Mouse (Mus musculus) embryonic facial prominence, embryonic 15.5 days (tissue): ENCODE data around the gene Cbll1. TPM values are rescaled to one million over a fixed set of nuclear protein-coding genes. Genes with fewer than 3 reads are reported as not detected.
A peak's percentile ranks its signal among the peaks of the same experiment; 100 is the strongest.
"Not testable (repeated sequence)": the region's sequence is repeated elsewhere in the genome, so short reads cannot be mapped to it uniquely, and the experiment has no call there.

Experiments used
- ATAC-seq: fragments of 200-750 bp; cut with Nextera tagmentation; 2 replicates; pipeline ENCODE4 v1.8.0; 2017; ENCODE audit warnings: low read depth, moderate TSS enrichment; ENCODE audit not compliant: insufficient number of reproducible peaks, low FRiP score, low TSS enrichment
- H3K27ac ChIP-seq: fragments of 300-500 bp; sonication (generic); replicated peaks from 2 replicates; pipeline ENCODE4 v1.5.1; 2015; ENCODE audit warnings: mild to moderate bottlenecking, inconsistent platforms
- H3K27me3 ChIP-seq: fragments of 300-500 bp; sonication (generic); 2 replicates; pipeline ENCODE4 v1.6.1; 2015; ENCODE audit warnings: inconsistent platforms
- H3K36me3 ChIP-seq: fragments of 300-500 bp; sonication (generic); 2 replicates; pipeline ENCODE4 v1.6.1; 2015; ENCODE audit warnings: mild to moderate bottlenecking, inconsistent platforms
- H3K4me1 ChIP-seq: fragments of 300-500 bp; sonication (generic); 2 replicates; pipeline ENCODE4 v1.6.1; 2015; ENCODE audit warnings: inconsistent platforms
- H3K4me2 ChIP-seq: fragments of 300-500 bp; sonication (generic); replicated peaks from 2 replicates; pipeline ENCODE4 v1.6.1; 2015; ENCODE audit warnings: mild to moderate bottlenecking, inconsistent platforms
- H3K4me3 ChIP-seq: fragments of 300-500 bp; sonication (generic); replicated peaks from 2 replicates; pipeline ENCODE4 v1.5.1; 2015; ENCODE audit warnings: mild to moderate bottlenecking, inconsistent platforms
- H3K9ac ChIP-seq: fragments of 300-500 bp; sonication (generic); 2 replicates; pipeline ENCODE4 v1.6.1; 2015; ENCODE audit warnings: inconsistent platforms
- H3K9me3 ChIP-seq: fragments of 300-500 bp; sonication (generic); replicated peaks from 2 replicates; pipeline ENCODE4 v1.6.1; 2016; ENCODE audit warnings: inconsistent platforms
- WGBS: fragments of 180-500 bp; shearing (Covaris S2); methylation state at CpG from one replicate; pipeline ENCODE4 v1.1.7; 2015; 5-methylcytosine and 5-hydroxymethylcytosine counted together
- polyA plus RNA-seq: library from polyadenylated mRNA; unstranded; fragments of >200 nt; fragmentation: Nextera tagmentation; extraction: Ambion mirVana; gene quantifications from 2 replicates; pipeline ENCODE4 v1.2.1, GENCODE M21; 2015

Cbll1 gene
- polyA plus RNA-seq, 1 experiment from 2014 or later = 14.9 TPM

DNA sequence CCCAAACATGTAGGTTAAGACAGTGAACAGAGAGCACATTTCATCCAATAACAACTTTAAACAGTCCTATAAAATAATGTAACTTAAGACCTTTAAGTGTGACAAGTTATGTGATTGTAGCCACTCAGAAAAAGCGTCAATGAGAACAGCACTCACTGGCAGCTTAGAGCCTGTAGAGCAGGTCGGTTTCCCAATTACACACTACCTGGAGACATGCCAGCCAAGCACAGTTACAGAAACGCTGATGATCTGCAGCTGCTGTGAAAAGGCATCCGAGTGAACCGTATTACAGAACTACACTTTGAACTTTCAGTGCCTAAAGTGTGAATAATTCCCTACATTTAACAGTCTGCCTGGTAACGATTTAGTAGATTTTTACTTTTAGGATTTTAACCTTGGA is 13.0 kb downstream of the Cbll1 start:
- Histone ChIP-seq H3K4me1 (no peaks in the 10 kb centered on the region), H3K9me3 (no peaks in the 10 kb centered on the region), H3K27me3 (no peaks in the 10 kb centered on the region), H3K36me3 (peaks cover 24% of the 10 kb centered on the region), H3K4me3 (no peak overlapping the region), H3K27ac (no peak overlapping the region), H3K4me2 (no peak overlapping the region), H3K9ac (no peak overlapping the region)
- WGBS = 46% methylated on average over 6 of the region's 6 CpGs
- ATAC-seq = no peak

DNA sequence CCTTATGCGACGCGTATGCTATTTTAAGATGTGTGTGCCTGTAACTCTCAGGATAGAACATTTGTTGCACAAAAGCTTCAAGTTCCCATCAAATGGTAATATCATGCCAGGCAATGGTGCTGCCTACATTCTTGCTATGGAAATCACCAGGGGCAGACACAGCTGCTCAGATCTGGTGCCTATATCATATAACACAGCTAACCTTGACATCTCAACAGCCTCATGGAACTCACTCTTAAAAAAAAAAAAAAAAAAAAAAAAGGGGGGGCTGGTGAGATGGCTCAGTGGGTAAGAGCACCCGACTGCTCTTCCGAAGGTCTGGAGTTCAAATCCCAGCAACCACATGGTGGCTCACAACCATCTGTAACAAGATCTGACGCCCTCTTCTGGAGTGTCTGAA is 21.2 kb downstream of the Cbll1 start:
- not testable (repeated sequence) for H3K4me3 ChIP-seq, H3K4me2 ChIP-seq, H3K27me3 ChIP-seq, H3K9me3 ChIP-seq, H3K36me3 ChIP-seq, H3K9ac ChIP-seq, ATAC-seq, H3K27ac ChIP-seq, H3K4me1 ChIP-seq
- 93% methylated on average over 4 of the region's 6 CpGs for WGBS

DNA sequence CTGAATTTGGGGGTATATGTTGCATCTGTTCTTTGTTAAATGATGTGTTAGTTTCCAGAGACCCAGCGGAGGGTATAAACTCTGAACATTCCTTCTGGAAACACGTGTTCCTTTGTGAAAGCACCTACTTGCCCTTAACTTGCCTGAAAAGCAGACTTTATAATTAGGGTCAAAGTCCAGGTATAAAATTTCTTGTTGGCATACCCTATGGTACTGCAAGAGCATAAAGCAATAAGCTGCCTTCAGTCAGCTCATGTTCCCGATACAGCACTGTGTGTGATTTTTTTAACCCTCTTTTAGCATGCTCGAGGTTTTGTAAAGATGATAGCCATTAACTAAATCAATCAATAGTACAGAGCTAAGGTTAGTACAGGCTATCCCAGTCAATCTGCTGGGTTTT is 36.8 kb downstream of the Cbll1 start:
- H3K9me3 ChIP-seq = no peaks in the 10 kb centered on the region
- no peaks in the 10 kb centered on the region for H3K36me3 ChIP-seq
- H3K4me2 ChIP-seq = no peak overlapping the region
- 45% methylated on average over 4 of the region's 4 CpGs for WGBS
- H3K4me1 ChIP-seq = no peaks in the 10 kb centered on the region
- H3K9ac ChIP-seq = no peak overlapping the region
- no peak overlapping the region for H3K27ac ChIP-seq
- no peak for ATAC-seq
- H3K27me3 ChIP-seq = no peaks in the 10 kb centered on the region
- H3K4me3 ChIP-seq = no peak overlapping the region

DNA sequence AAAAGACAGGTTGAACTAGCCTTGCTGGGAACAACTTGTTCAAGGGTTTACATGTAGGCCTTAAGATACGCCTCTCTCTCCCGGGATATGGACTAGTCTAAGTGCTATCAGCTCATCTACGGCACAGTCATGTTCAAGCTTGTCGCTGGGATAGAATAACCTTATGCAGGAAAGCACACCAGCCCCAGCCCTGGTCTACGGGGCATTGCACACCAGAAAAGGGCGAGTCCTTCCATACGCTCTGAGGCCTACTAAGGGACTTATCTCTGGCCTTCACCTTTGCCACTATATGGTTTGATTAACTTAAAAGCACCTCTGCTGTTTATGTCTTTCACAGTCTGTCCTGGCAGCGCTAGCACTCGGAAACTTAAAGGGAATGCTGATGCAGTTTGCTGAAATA is 38.0 kb downstream of the Cbll1 start:
- no peaks in the 10 kb centered on the region for H3K27me3 ChIP-seq
- no peak for ATAC-seq
- H3K4me3 ChIP-seq = no peak overlapping the region
- WGBS = 85% methylated on average over 9 of the region's 9 CpGs
- no peaks in the 10 kb centered on the region for H3K36me3 ChIP-seq
- H3K9ac ChIP-seq = no peak overlapping the region
- H3K4me2 ChIP-seq = no peak overlapping the region
- no peaks in the 10 kb centered on the region for H3K4me1 ChIP-seq
- no peak overlapping the region for H3K27ac ChIP-seq
- H3K9me3 ChIP-seq = no peaks in the 10 kb centered on the region

GRCm38 (mm10) chr12:31460270-31460669 is 39.1 kb downstream of the Cbll1 start:
- not testable (repeated sequence) for H3K4me1 ChIP-seq, H3K36me3 ChIP-seq, H3K9me3 ChIP-seq, H3K9ac ChIP-seq, H3K27me3 ChIP-seq, ATAC-seq, H3K27ac ChIP-seq, H3K4me3 ChIP-seq, H3K4me2 ChIP-seq
- 26% methylated on average over 3 of the region's 3 CpGs for WGBS

- Histone ChIP-seq H3K4me1 (no peaks in the 10 kb centered on the region), H3K4me3 (no peak overlapping the region), H3K4me2 (no peak overlapping the region), H3K9ac (no peak overlapping the region), H3K27me3 (no peaks in the 10 kb centered on the region), H3K36me3 (no peaks in the 10 kb centered on the region), H3K9me3 (no peaks in the 10 kb centered on the region), H3K27ac (no peak overlapping the region)
- ATAC-seq = no peak
- 63% methylated on average over 4 of the region's 4 CpGs for WGBS
Measured at GRCm38 (mm10) chr12:31458474-31458873, 40.9 kb downstream of the Cbll1 start.

GRCm38 (mm10) chr12:31456271-31456670 is 43.1 kb downstream of the Cbll1 start:
- H3K4me2 ChIP-seq = no peak overlapping the region
- H3K9ac ChIP-seq = no peak overlapping the region
- H3K4me3 ChIP-seq = no peak overlapping the region
- ATAC-seq = no peak
- H3K27me3 ChIP-seq = no peaks in the 10 kb centered on the region
- H3K36me3 ChIP-seq = no peaks in the 10 kb centered on the region
- H3K27ac ChIP-seq = no peak overlapping the region
- 85% methylated on average over 9 of the region's 9 CpGs for WGBS
- H3K9me3 ChIP-seq = no peaks in the 10 kb centered on the region
- H3K4me1 ChIP-seq = no peaks in the 10 kb centered on the region

- Histone ChIP-seq H3K9ac (no peak overlapping the region), H3K4me2 (no peak overlapping the region), H3K27ac (no peak overlapping the region), H3K9me3 (no peaks in the 10 kb centered on the region), H3K4me1 (0 out of 2 replicates have a peak, but pooled peaks cover under 1% of the 10 kb centered on the region), H3K27me3 (no peaks in the 10 kb centered on the region), H3K4me3 (no peak overlapping the region), H3K36me3 (no peaks in the 10 kb centered on the region)
- no peak for ATAC-seq
- WGBS = 87% methylated on average over 3 of the region's 3 CpGs
Measured at GRCm38 (mm10) chr12:31449341-31449740, 50.1 kb downstream of the Cbll1 start.

- Histone ChIP-seq H3K4me1 (0 out of 2 replicates have a peak, but pooled peaks cover 4% of the 10 kb centered on the region), H3K9me3 (no peaks in the 10 kb centered on the region), H3K36me3 (no peaks in the 10 kb centered on the region), H3K9ac (no peak overlapping the region), H3K27me3 (no peaks in the 10 kb centered on the region), H3K27ac (no peak overlapping the region), H3K4me2 (no peak overlapping the region), H3K4me3 (no peak overlapping the region)
- no peak for ATAC-seq
- WGBS = 73% methylated on average over 6 of the region's 6 CpGs
Measured at GRCm38 (mm10) chr12:31444827-31445226, 54.6 kb downstream of the Cbll1 start.

DNA sequence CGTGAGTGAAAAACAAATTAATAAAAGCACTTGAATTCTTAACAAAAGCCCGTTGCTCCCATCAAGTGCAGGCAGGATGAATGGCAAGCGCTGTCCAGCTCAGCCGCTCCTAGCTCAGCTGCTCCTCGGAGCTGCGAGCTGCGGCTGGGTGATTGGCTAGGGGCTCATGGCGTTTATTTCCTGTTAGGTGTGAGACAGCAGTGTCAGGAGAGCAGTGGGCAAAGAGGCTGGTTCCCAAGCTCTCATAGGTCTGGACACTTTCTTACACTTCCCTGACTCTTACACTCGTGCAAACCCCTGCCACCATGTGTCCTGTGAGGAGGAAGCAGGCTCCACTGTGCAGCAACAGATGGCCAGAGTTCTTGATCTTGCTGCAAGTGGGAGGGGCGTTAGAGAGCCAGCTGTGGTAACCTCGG is 55.3 kb downstream of the Cbll1 start:
- no peak overlapping the region for H3K9ac ChIP-seq
- no peaks in the 10 kb centered on the region for H3K27me3 ChIP-seq
- ATAC-seq = no peak
- no peaks in the 10 kb centered on the region for H3K36me3 ChIP-seq
- peak overlapping the region; percentile 1; the same call in 1 of the 2 replicates for H3K4me2 ChIP-seq
- WGBS = under 1% methylated on average over 11 of the region's 11 CpGs
- H3K4me1 ChIP-seq = 0 out of 2 replicates have a peak, but pooled peaks cover 4% of the 10 kb centered on the region
- H3K27ac ChIP-seq = no peak overlapping the region
- H3K9me3 ChIP-seq = no peaks in the 10 kb centered on the region
- no peak overlapping the region for H3K4me3 ChIP-seq

GRCm38 (mm10) chr12:31439612-31440011 is 59.8 kb downstream of the Cbll1 start:
- no peaks in the 10 kb centered on the region for H3K36me3 ChIP-seq
- WGBS = 81% methylated on average over 2 of the region's 2 CpGs
- no peaks in the 10 kb centered on the region for H3K9me3 ChIP-seq
- no peak for ATAC-seq
- H3K4me2 ChIP-seq = no peak overlapping the region
- H3K27me3 ChIP-seq = no peaks in the 10 kb centered on the region
- no peak overlapping the region for H3K27ac ChIP-seq
- H3K4me3 ChIP-seq = no peak overlapping the region
- H3K9ac ChIP-seq = no peak overlapping the region
- 0 out of 2 replicates have a peak, but pooled peaks cover 4% of the 10 kb centered on the region for H3K4me1 ChIP-seq

GRCm38 (mm10) chr12:31437791-31438190 is 61.6 kb downstream of the Cbll1 start:
- Histone ChIP-seq H3K27ac (no peak overlapping the region), H3K9me3 (no peaks in the 10 kb centered on the region), H3K4me1 (no peaks in the 10 kb centered on the region), H3K9ac (no peak overlapping the region), H3K27me3 (no peaks in the 10 kb centered on the region), H3K36me3 (no peaks in the 10 kb centered on the region), H3K4me2 (no peak overlapping the region), H3K4me3 (no peak overlapping the region)
- 53% methylated on average over 6 of the region's 6 CpGs for WGBS
- ATAC-seq = no peak
